Mouse (Mus musculus) embryonic facial prominence, embryonic 12.5 days (tissue): ENCODE data around the gene Fbxo2. TPM values are rescaled to one million over a fixed set of nuclear protein-coding genes. Genes with fewer than 3 reads are reported as not detected.

Source experiments
- ATAC-seq: fragments of 200-750 bp; cut with Nextera tagmentation; 2 replicates; pipeline ENCODE4 v1.8.0; 2017; ENCODE audit not compliant: insufficient number of reproducible peaks, insufficient read depth, low FRiP score, low TSS enrichment
- H3K27ac ChIP-seq: fragments of 300-500 bp; sonication (generic); 2 replicates; pipeline ENCODE4 v1.5.1; 2016; ENCODE audit warnings: mild to moderate bottlenecking
- H3K27me3 ChIP-seq: fragments of 300-500 bp; sonication (generic); 2 replicates; pipeline ENCODE4 v1.6.1; 2016; ENCODE audit warnings: mild to moderate bottlenecking, moderate library complexity
- H3K36me3 ChIP-seq: fragments of 300-500 bp; sonication (generic); 2 replicates; pipeline ENCODE4 v1.6.1; 2016; ENCODE audit warnings: mild to moderate bottlenecking
- H3K4me1 ChIP-seq: fragments of 300-500 bp; sonication (generic); 2 replicates; pipeline ENCODE4 v1.6.1; 2016
- H3K4me2 ChIP-seq: fragments of 300-500 bp; sonication (generic); replicated peaks from 2 replicates; pipeline ENCODE4 v1.6.1; 2016; ENCODE audit warnings: mild to moderate bottlenecking, moderate library complexity
- H3K4me3 ChIP-seq: fragments of 300-500 bp; sonication (generic); 2 replicates; pipeline ENCODE4 v1.5.1; 2016; ENCODE audit warnings: mild to moderate bottlenecking
- H3K9ac ChIP-seq: fragments of 300-500 bp; sonication (generic); 2 replicates; pipeline ENCODE4 v1.6.1; 2016; ENCODE audit warnings: mild to moderate bottlenecking, moderate library complexity
- H3K9me3 ChIP-seq: fragments of 300-500 bp; sonication (generic); 2 replicates; pipeline ENCODE4 v1.6.1; 2016; ENCODE audit warnings: mild to moderate bottlenecking, moderate library complexity
- WGBS: fragments of 180-500 bp; shearing (Covaris S2); methylation state at CpG from one replicate; pipeline ENCODE4 v1.1.7; 2016; 5-methylcytosine and 5-hydroxymethylcytosine counted together
- microRNA-seq: library from miRNA; unstranded; fragments of <30 nt; microRNA quantifications from one replicate; pipeline ENCODE4, GENCODE M21; 2017
- polyA plus RNA-seq: library from polyadenylated mRNA; unstranded; fragments of >200 nt; fragmentation: Nextera tagmentation; extraction: Ambion mirVana; gene quantifications from 2 replicates; pipeline ENCODE4 v1.2.1, GENCODE M21; 2016

The Fbxo2 gene
- polyA plus RNA-seq, 1 experiment from 2014 or later, result 4.1 TPM

DNA sequence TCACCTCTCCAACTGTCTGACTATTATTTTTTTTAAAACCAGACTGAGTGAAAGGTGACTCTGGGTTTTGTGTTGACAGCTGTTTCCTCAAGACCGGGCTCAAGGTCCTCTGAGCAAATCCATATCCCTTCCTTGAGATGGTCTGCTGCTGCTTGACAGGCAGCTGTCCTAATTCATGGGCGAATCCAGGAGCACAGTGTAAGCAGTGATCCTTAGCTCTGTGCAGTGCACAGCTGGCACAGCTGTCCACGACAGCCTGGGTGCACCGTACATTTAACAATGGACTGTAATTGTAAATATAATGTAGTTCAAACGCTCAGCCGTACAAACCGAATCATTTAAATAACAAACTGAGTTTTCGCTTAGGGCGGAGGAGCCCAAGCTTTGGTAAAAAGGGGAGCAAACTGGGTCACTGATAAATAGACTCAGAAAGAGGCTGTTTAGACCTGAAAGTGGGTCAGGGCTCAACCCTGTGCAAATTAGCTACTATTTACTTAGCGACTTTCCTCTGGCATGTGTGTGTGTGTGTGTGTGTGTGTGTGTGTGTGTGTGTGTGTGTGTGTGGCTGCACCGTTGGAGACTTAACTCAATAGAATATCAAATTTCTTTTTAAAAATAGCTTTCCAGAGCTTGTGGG, 55.0 kb downstream of the Fbxo2 start:
- Histone ChIP-seq H3K9ac (no peak overlapping the region), H3K36me3 (no peaks in the 10 kb centered on the region), H3K27ac (no peak overlapping the region), H3K9me3 (no peaks in the 10 kb centered on the region), H3K4me1 (0 out of 2 replicates have a peak, but pooled peaks cover 8% of the 10 kb centered on the region), H3K4me3 (no peak overlapping the region), H3K27me3 (peaks cover 17% of the 10 kb centered on the region), H3K4me2 (no peak overlapping the region)
- WGBS, result 34% methylated on average over 11 of the region's 11 CpGs
- no peak for ATAC-seq

Small RNA genes lying within 50 kb of the gene (microRNA-seq; reads per million reads assigned to microRNA genes)
- not detected for gene Mir7022

Other genes with a start within 250 kb of the Fbxo2 start
- 52.9 and 54.8 TPM in 2 replicates for gene Plod1, start 223.9 kb upstream of the Fbxo2 start, polyA plus RNA-seq
- 25.4 and 25.6 TPM in 2 replicates for gene 2510039O18Rik, start 219.7 kb upstream of the Fbxo2 start, polyA plus RNA-seq
- not detected in 2 replicates for gene Nppb, start 174.8 kb upstream of the Fbxo2 start, polyA plus RNA-seq
- gene Nppa, start 159.9 kb upstream of the Fbxo2 start, polyA plus RNA-seq, result 0.64 and 10.6 TPM in 2 replicates
- gene Clcn6, start 121.8 kb upstream of the Fbxo2 start, polyA plus RNA-seq, result 10.5 and 10.6 TPM in 2 replicates
- 25.7 and 29.1 TPM in 2 replicates for gene Mthfr, start 121.5 kb upstream of the Fbxo2 start, polyA plus RNA-seq
- 12.0 and 14.0 TPM in 2 replicates for gene Agtrap, start 72.6 kb upstream of the Fbxo2 start, polyA plus RNA-seq
- 80.2 and 87.3 TPM in 2 replicates for gene Mad2l2, start 30.2 kb upstream of the Fbxo2 start, polyA plus RNA-seq
- 1.7 and 1.8 TPM in 2 replicates for gene Draxin, start 29.9 kb upstream of the Fbxo2 start, polyA plus RNA-seq
- gene Fbxo6, start 8.5 kb upstream of the Fbxo2 start, polyA plus RNA-seq, result 10.6 and 10.8 TPM in 2 replicates
- 19.7 and 23.6 TPM in 2 replicates for gene Fbxo44, start 139 bp upstream of the Fbxo2 start, polyA plus RNA-seq
- gene Disp3, start 127.3 kb downstream of the Fbxo2 start, polyA plus RNA-seq, result 0.65 and 0.74 TPM in 2 replicates